Mouse (Mus musculus): ENCODE data around the gene Zswim1. TPM values are rescaled to one million over a fixed set of nuclear protein-coding genes. Genes with fewer than 3 reads are reported as not detected.
A peak's percentile ranks its signal among the peaks of the same experiment; 100 is the strongest.
"Not testable (repeated sequence)": the region's sequence is repeated elsewhere in the genome, so short reads cannot be mapped to it uniquely, and the experiment has no call there.

Gene Zswim1
- total RNA-seq, 2 experiments from 2014 or later = 9.3 to 10.2 TPM

- not testable (repeated sequence) for DNase-seq
Observed at GRCm38 (mm10) chr2:164863411-164863810, 40.9 kb downstream of the Zswim1 start.

DNA sequence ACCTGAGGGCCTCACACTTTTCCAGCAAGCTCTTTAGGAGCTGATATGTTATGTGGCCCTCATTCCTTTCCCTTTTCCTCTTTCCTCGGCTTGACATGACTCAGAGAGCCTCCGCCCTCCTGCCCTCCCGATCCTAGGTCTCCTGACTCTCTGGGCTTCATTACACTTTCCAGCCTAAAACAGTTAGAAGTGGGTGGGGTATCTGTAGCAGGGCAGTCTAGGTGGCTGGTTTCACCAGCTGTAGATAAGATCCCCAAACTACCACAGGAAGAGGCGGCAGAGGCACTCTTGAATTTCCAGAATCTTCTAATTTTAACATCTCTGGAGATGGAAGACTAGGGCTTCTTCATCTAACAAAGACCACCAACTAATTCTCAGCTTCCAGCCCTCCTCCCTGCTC is 42.1 kb downstream of the Zswim1 start:
- DNase-seq = no peak

DNA sequence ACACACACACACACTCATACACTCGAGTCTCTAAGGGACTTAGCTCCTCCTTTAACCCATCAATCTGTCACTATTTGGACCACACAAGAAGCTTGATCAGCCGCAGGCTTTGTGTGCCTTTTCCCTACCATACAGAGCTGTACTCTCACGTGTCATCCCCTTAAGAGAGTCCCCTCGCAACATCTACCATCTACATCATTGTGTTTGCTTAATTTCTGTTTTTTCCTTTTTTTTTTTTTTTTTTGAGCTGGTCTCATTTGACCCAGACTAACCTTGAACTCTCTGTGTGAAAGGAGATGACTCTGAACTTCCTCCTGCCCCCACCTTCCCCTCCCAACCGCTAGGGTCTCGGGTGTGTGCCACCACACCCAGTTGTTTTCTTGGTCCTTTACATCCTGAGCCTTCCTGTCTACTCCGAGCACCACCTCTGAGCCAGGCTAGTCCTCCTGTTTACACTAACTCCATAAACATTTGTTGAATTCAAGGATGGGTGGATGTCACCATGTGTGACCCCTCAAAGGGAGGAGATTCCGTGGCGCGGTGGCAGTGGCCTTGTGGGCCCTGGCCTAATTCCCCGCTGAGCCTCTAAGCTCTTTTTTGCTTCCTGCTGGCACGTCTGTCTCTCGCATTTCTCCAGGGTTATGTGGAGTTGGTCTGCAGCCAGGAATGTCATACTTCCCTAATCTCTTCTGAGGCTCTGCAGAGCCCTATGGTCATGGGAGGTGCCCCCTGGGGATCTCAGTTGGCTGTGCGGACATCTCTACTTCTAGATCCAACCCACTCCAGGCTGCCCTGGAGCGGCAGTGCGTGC is 44.5 kb downstream of the Zswim1 start:
- peak; percentile 73 to 84 for DNase-seq

GRCm38 (mm10) chr2:164867566-164867965 is 45.1 kb downstream of the Zswim1 start:
- no peak for DNase-seq

- DNase-seq = no peak
Observed at GRCm38 (mm10) chr2:164868491-164868890, 46.0 kb downstream of the Zswim1 start.

GRCm38 (mm10) chr2:164871602-164872303 is 49.3 kb downstream of the Zswim1 start:
- DNase-seq = no peak

DNA sequence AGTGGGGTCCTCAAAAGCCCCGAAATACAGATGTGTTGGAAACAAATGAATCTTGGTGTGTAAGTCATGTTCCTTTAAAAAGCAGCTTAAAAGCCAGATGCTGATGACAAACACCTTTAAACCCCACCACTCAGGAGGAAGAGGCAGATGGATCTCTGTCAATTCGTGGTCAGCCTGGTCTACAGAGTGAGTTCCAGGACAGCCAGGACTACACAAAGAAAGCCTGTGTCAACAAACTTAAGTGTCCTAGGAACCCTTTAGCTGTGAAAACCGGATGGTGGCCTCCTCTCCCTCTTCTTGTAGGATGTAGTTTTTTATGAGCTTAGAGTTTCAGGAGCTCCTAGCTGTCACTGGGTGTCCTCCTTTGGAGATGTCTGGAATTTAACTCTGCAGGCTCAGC is 51.1 kb downstream of the Zswim1 start:
- no peak for DNase-seq

GRCm38 (mm10) chr2:164874239-164874769 is 51.8 kb downstream of the Zswim1 start:
- DNase-seq = peak in 1 of 2 experiments; percentile 36

DNA sequence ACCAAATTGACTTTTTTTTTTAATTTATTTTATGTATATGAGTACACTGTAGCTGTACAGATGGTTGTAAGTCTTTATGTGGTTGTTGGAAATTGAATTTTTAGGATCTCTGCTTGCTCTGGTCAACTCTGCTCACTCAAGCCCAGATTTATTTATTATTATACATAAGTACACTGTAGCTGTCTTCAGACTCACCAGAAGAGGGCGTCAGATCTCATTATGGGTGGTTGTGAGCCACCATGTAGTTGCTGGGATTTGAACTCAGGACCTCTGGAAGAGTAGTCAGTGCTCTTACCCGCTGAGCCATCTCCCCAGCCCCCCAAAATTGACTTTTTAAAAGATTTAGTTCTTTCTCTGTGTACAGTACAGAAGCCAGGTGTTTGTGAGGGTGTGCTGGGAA is 53.2 kb downstream of the Zswim1 start:
- DNase-seq = not testable (repeated sequence)

Other genes starting within 250 kb of the Zswim1 start
- not detected for gene Spint3, start 249.2 kb upstream of the Zswim1 start, total RNA-seq (2021)
- gene Wfdc6a, start 237.2 kb upstream of the Zswim1 start, total RNA-seq (2021) = under 1 TPM in 1 of 2 experiments, not detected in 1; 0.40 TPM
- gene Eppin, start 229.1 kb upstream of the Zswim1 start, total RNA-seq (2021) = not detected
- not detected for gene Wfdc6b, start 209.2 kb upstream of the Zswim1 start, total RNA-seq (2021)
- gene Wfdc8, start 209.1 kb upstream of the Zswim1 start, total RNA-seq (2021) = not detected
- not detected for gene Wfdc16, start 183.9 kb upstream of the Zswim1 start, total RNA-seq (2021)
- not detected for gene Wfdc10, start 166.6 kb upstream of the Zswim1 start, total RNA-seq (2021)
- gene Wfdc9, start 166.1 kb upstream of the Zswim1 start, total RNA-seq (2021) = not detected
- not detected for gene Wfdc11, start 148.6 kb upstream of the Zswim1 start, total RNA-seq (2021)
- not detected for gene Wfdc13, start 137.6 kb upstream of the Zswim1 start, total RNA-seq (2021)
- gene Spint4, start 124.2 kb upstream of the Zswim1 start, total RNA-seq (2021) = not detected
- gene Spint5, start 107.4 kb upstream of the Zswim1 start, total RNA-seq (2021) = not detected
- under 1 TPM; 0.26 to 0.36 TPM for gene Wfdc3, start 76.8 kb upstream of the Zswim1 start, total RNA-seq (2021)
- 10 to 100 TPM; 39.8 to 44.2 TPM for gene Dnttip1, start 76.7 kb upstream of the Zswim1 start, total RNA-seq (2021)
- 10 to 100 TPM in 1 of 2 experiments, 1 to 10 TPM in 1; 7.0 to 10.4 TPM for gene Ube2c, start 52.8 kb upstream of the Zswim1 start, total RNA-seq (2021)
- under 1 TPM in 1 of 2 experiments, not detected in 1; 0.53 TPM for gene Tnnc2, start 42.7 kb upstream of the Zswim1 start, total RNA-seq (2021)
- gene Snx21, start 36.9 kb upstream of the Zswim1 start, total RNA-seq (2021) = 10 to 100 TPM; 29.2 to 35.3 TPM
- 10 to 100 TPM; 31.5 to 33.6 TPM for gene Acot8, start 17.8 kb upstream of the Zswim1 start, total RNA-seq (2021)
- 1 to 10 TPM; 4.0 to 4.7 TPM for gene Zswim3, start 17.6 kb upstream of the Zswim1 start, total RNA-seq (2021)
- not detected for gene Spata25, start 5.9 kb downstream of the Zswim1 start, total RNA-seq (2021)
- gene Ctsa, start 10.2 kb downstream of the Zswim1 start, total RNA-seq (2021) = 100 to 1,000 TPM; 105 to 112 TPM
- gene Neurl2, start 10.8 kb downstream of the Zswim1 start, total RNA-seq (2021) = 1 to 10 TPM; 2.1 to 2.5 TPM
- gene Pltp, start 35.0 kb downstream of the Zswim1 start, total RNA-seq (2021) = 10 to 100 TPM; 21.1 to 34.7 TPM
- gene Pcif1, start 56.6 kb downstream of the Zswim1 start, total RNA-seq (2021) = 10 to 100 TPM; 45.4 to 53.9 TPM
- gene Zfp335, start 89.1 kb downstream of the Zswim1 start, total RNA-seq (2021) = 10 to 100 TPM; 14.8 to 18.3 TPM
- gene Mmp9, start 118.1 kb downstream of the Zswim1 start, total RNA-seq (2021) = under 1 TPM; 0.56 to 0.60 TPM
- gene Slc12a5, start 138.1 kb downstream of the Zswim1 start, total RNA-seq (2021) = 1 to 10 TPM; 4.3 to 7.9 TPM
- gene Ncoa5, start 212.2 kb downstream of the Zswim1 start, total RNA-seq (2021) = 10 to 100 TPM; 28.9 to 36.0 TPM
- gene Cd40, start 232.9 kb downstream of the Zswim1 start, total RNA-seq (2021) = 1 to 10 TPM; 1.7 TPM

Data from adrenal gland, postnatal 36 days (tissue).